ENCODE assay signal across 18 mouse cellular contexts in the genomic region with DNA sequence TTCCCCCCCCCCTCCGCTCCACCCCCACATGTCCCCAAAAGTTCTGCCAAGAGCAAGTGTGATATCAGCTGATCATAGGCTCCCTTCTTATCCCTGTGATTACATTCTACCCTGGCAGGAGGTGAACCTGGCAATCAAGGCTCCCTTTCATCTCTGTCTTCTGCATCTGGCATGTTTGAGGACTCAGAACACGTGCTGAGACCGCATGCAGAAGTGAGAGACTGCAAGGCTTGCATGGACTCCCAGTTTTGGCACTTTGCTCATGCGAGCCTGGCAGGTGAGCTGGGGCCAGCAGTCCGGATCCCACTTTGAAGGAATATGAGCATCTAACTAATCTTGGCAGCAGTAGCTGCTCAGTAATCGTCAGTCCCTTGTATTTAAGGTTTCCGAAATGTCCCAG. TPM values are rescaled to one million over a fixed set of nuclear protein-coding genes. Genes with fewer than 3 reads are reported as not detected.
DNase-seq lines count a peak whose midpoint lies in the region; ATAC-seq lines count a peak whose summit lies in the region.
"Had no signal": no experiment of that assay in that cellular context is flagged by ENCODE, and none has a peak within 500 bp of the region (broad histone marks: within the 10 kb centered on the region; RNA-seq: fewer than 3 reads in every experiment).

No protein-coding gene starts in this region.

- WGBS in midbrain, embryonic 11.5 days, result 91% methylated on average over 7 of the region's 7 CpGs
- 85% methylated on average over 7 of the region's 7 CpGs for WGBS in midbrain, embryonic 13.5 days
- WGBS in forebrain, embryonic 13.5 days, result 71% methylated on average over 7 of the region's 7 CpGs
- WGBS in hindbrain, embryonic 16.5 days, result 57% methylated on average over 7 of the region's 7 CpGs

- H3K27me3 ChIP-seq in midbrain, embryonic 11.5 days (ENCODE audit: control insufficient read depth, insufficient read depth, low read length), result no peaks in the 10 kb centered on the region
- no peaks in the 10 kb centered on the region for H3K27me3 ChIP-seq in midbrain, embryonic 13.5 days
- no peaks in the 10 kb centered on the region for H3K27me3 ChIP-seq in forebrain, embryonic 13.5 days
- H3K27me3 ChIP-seq in hindbrain, embryonic 16.5 days (replicated peaks; ENCODE audit: control insufficient read depth, insufficient read depth, low read length), result no peaks in the 10 kb centered on the region

- H3K27ac ChIP-seq in midbrain, embryonic 11.5 days (ENCODE audit: low read depth, low read length), result no peak overlapping the region
- H3K27ac ChIP-seq in midbrain, embryonic 13.5 days, result no peak overlapping the region
- peak overlapping the region; percentile 37 for H3K27ac ChIP-seq in forebrain, embryonic 13.5 days
- no peak overlapping the region for H3K27ac ChIP-seq in hindbrain, embryonic 16.5 days (ENCODE audit: low read depth, low read length)
- H3K27ac ChIP-seq: gastrocnemius, adult 2 months; macrophage had no signal

- no peak for ATAC-seq in midbrain, embryonic 11.5 days (ENCODE audit: low FRiP score)
- ATAC-seq in midbrain, embryonic 13.5 days, result no peak
- peak; percentile 63 for ATAC-seq in forebrain, embryonic 13.5 days
- ATAC-seq in hindbrain, embryonic 16.5 days, result peak; percentile 40; the same call in 1 of the 2 replicates

- H3K9ac ChIP-seq in midbrain, embryonic 11.5 days (ENCODE audit: low read length), result no peak overlapping the region
- no peak overlapping the region for H3K9ac ChIP-seq in midbrain, embryonic 13.5 days (replicated peaks)
- no peak overlapping the region for H3K9ac ChIP-seq in forebrain, embryonic 13.5 days
- no peak overlapping the region for H3K9ac ChIP-seq in hindbrain, embryonic 16.5 days (ENCODE audit: low read depth, low read length)
- H3K9ac ChIP-seq: lung, embryonic 14.5 days had no signal

- H3K9me3 ChIP-seq in midbrain, embryonic 11.5 days (ENCODE audit: control insufficient read depth, low read length), result no peaks in the 10 kb centered on the region
- H3K9me3 ChIP-seq in midbrain, embryonic 13.5 days, result no peaks in the 10 kb centered on the region
- H3K9me3 ChIP-seq in forebrain, embryonic 13.5 days (replicated peaks), result no peaks in the 10 kb centered on the region
- H3K9me3 ChIP-seq in hindbrain, embryonic 16.5 days (ENCODE audit: control insufficient read depth, low read length), result no peaks in the 10 kb centered on the region
- H3K9me3 ChIP-seq: embryonic facial prominence, embryonic 10.5 days had no signal

- no peaks in the 10 kb centered on the region for H3K36me3 ChIP-seq in midbrain, embryonic 11.5 days (ENCODE audit: control insufficient read depth, insufficient read depth, low read length)
- H3K36me3 ChIP-seq in midbrain, embryonic 13.5 days, result no peaks in the 10 kb centered on the region
- H3K36me3 ChIP-seq in forebrain, embryonic 13.5 days (ENCODE audit: poor library complexity, severe bottlenecking), result no peaks in the 10 kb centered on the region
- H3K36me3 ChIP-seq in hindbrain, embryonic 16.5 days (ENCODE audit: control insufficient read depth, insufficient read depth, low read length), result no peaks in the 10 kb centered on the region
- H3K36me3 ChIP-seq: embryonic facial prominence, embryonic 10.5 days had no signal

- no peak overlapping the region for H3K4me2 ChIP-seq in midbrain, embryonic 11.5 days
- H3K4me2 ChIP-seq in midbrain, embryonic 13.5 days (replicated peaks), result no peak overlapping the region
- no peak overlapping the region for H3K4me2 ChIP-seq in forebrain, embryonic 13.5 days
- no peak overlapping the region for H3K4me2 ChIP-seq in hindbrain, embryonic 16.5 days (ENCODE audit: low read length)
- H3K4me2 ChIP-seq: lung, embryonic 14.5 days had no signal

- peak; percentile 19 for DNase-seq in cerebellum, adult 9-10 months
- DNase-seq in cerebellum, postnatal 4 days (ENCODE audit: low spot score in 2 of 2), result no peak
- peak; percentile 77 for DNase-seq in midbrain, embryonic 11.5 days (ENCODE audit: low spot score, missing footprints)
- DNase-seq in adrenal gland, postnatal 25 days, result no peak
- no peak for DNase-seq in ovary, postnatal 36 days (ENCODE audit: low spot score)
- DNase-seq: adrenal gland, postnatal 36 days; gastrocnemius, adult 2 months; kidney, adult 11 months; kidney, postnatal 10 days; layer of hippocampus, adult 9-11 months; lung, embryonic 14.5 days; thymus, postnatal 25 days had no signal

- H3K4me1 ChIP-seq in midbrain, embryonic 11.5 days (ENCODE audit: control insufficient read depth, insufficient read depth, low read length), result peaks cover 29% of the 10 kb centered on the region
- H3K4me1 ChIP-seq in midbrain, embryonic 13.5 days (replicated peaks), result peaks cover 40% of the 10 kb centered on the region
- peaks cover 44% of the 10 kb centered on the region for H3K4me1 ChIP-seq in forebrain, embryonic 13.5 days
- peaks cover 12% of the 10 kb centered on the region for H3K4me1 ChIP-seq in hindbrain, embryonic 16.5 days (ENCODE audit: control insufficient read depth, insufficient read depth, low read depth, low read length)

- H3K4me3 ChIP-seq in midbrain, embryonic 11.5 days (ENCODE audit: low read depth, low read length), result no peak overlapping the region
- H3K4me3 ChIP-seq in midbrain, embryonic 13.5 days (replicated peaks), result no peak overlapping the region
- no peak overlapping the region for H3K4me3 ChIP-seq in forebrain, embryonic 13.5 days
- H3K4me3 ChIP-seq in hindbrain, embryonic 16.5 days (ENCODE audit: low read length), result no peak overlapping the region
- H3K4me3 ChIP-seq: embryonic facial prominence, embryonic 10.5 days; erythroblast, embryonic 14.5 days; gastrocnemius, adult 2 months had no signal

RNA-seq across cellular contexts. Expression of a gene that starts 39.1 kb away (rescaled TPM):
- 31.9 and 34.0 TPM in 2 replicates for polyA plus RNA-seq in midbrain, embryonic 11.5 days (2014; fragmentation: Nextera tagmentation; extraction: Ambion mirVana)
- 25.0 and 27.1 TPM in 2 replicates for polyA plus RNA-seq in midbrain, embryonic 13.5 days (2015; fragmentation: Nextera tagmentation; extraction: Ambion mirVana)
- polyA plus RNA-seq in forebrain, embryonic 13.5 days (2015; fragmentation: Nextera tagmentation; extraction: Ambion mirVana), result 34.7 and 35.5 TPM in 2 replicates
- polyA plus RNA-seq in hindbrain, embryonic 16.5 days (2015; fragmentation: Nextera tagmentation; extraction: Ambion mirVana), result 15.8 and 22.2 TPM in 2 replicates
- 21.3 and 25.3 TPM in 2 replicates for total RNA-seq in adrenal gland, postnatal 25 days (2021)
- polyA plus RNA-seq: erythroblast, embryonic 14.5 days had no signal

Comparison
In these comparisons a context has a peak if more than half of its experiments do, and no peak if none do; other contexts are left out.
1. DNase-seq: peak in cerebellum, adult 9-10 months (single experiment) and midbrain, embryonic 11.5 days (single experiment); none in cerebellum, postnatal 4 days (0 of 2), adrenal gland, postnatal 25 days (single experiment) and ovary, postnatal 36 days (single experiment).
2. ATAC-seq: peak in forebrain, embryonic 13.5 days (single experiment) and hindbrain, embryonic 16.5 days (single experiment); none in midbrain, embryonic 11.5 days (single experiment) and midbrain, embryonic 13.5 days (single experiment).